Mouse (Mus musculus): ENCODE measurements around the gene Hist1h1t. TPM values are rescaled to one million over a fixed set of nuclear protein-coding genes. Genes with fewer than 3 reads are reported as not detected.
"Not testable (repeated sequence)": the region's sequence is repeated elsewhere in the genome, so short reads cannot be mapped to it uniquely, and the experiment has no call there.

Hist1h1t gene
- polyA plus RNA-seq, 1 experiment, result not detected

DNA sequence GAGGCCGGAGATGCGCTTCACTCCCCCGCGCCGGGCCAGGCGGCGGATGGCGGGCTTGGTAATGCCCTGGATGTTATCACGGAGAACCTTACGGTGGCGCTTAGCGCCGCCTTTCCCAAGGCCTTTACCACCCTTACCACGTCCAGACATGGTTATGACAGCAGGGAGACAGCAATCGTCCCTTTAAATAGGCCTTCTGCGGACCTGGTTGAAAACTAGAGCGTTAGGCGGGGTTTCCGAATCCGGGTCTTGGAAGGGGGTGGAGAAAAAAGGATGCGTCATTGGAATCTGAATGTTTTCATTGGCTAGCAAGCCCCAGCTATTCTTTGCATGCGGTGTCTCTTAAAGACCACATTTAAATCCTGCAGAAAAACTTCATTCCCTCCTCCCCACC, 2.7 kb downstream of the Hist1h1t start, which contains the start of gene Hist1h4c:
Hist1h4c (minus strand) TSS at position 155 of the 394 bp plus-strand sequence.
- H3K27ac ChIP-seq (ENCODE audit: insufficient read depth, low read length), result peak within 1 kb of the TSS; percentile 59
- no peaks in the 10 kb centered on the region for H3K4me1 ChIP-seq (ENCODE audit: control insufficient read depth, insufficient read depth, low read length)
- no peaks in the 10 kb centered on the region for H3K9me3 ChIP-seq (replicated peaks; ENCODE audit: control insufficient read depth, insufficient read depth, low read length, poor library complexity, severe bottlenecking)
- no peaks in the 10 kb centered on the region for H3K27me3 ChIP-seq (ENCODE audit: control insufficient read depth, insufficient read depth, low read length, poor library complexity, severe bottlenecking)
- H3K9ac ChIP-seq (ENCODE audit: low read depth, poor library complexity, severe bottlenecking), result peak within 1 kb of the TSS; percentile 72
- no peak for TF ChIP-seq CTCF (IDR thresholded peaks at IDR 0.05; ENCODE audit: low read depth, low read length)
- TF ChIP-seq POLR2A (IDR thresholded peaks at IDR 0.05; ENCODE audit: insufficient read depth, low read length), result peak; percentile 100
- TF ChIP-seq EP300 (IDR thresholded peaks at IDR 0.05; ENCODE audit: insufficient read depth, low read depth, low read length), result 0 out of 2 replicates have a peak, but pooled peaks have one; percentile 54
- H3K36me3 ChIP-seq (ENCODE audit: control insufficient read depth, insufficient read depth, low read length, poor library complexity, severe bottlenecking), result no peaks in the 10 kb centered on the region
- H3K4me3 ChIP-seq (ENCODE audit: low read depth, low read length), result peak within 1 kb of the TSS; percentile 66

DNA sequence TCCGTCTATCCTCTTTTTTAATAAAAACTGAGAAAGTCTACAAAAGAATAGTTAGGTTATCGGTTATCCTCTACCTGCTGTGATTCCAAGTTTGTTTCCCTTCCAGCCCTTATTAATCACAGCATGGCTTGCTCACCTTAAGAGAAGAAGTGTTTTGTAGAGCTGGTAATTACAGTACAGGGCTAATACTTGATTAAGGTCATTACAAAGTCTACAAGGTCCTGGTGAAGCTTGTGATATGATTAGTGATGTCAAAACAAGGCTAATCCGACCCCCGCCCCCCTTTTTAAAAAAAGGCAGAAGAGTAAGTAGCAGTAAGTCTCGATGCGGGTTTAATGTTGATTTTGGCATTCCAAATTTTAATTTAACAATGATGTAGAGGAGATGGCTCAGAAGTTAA, 3.4 kb downstream of the Hist1h1t start:
- Histone ChIP-seq H3K4me1 (ENCODE audit: control insufficient read depth, insufficient read depth, low read length) (no peaks in the 10 kb centered on the region), H3K4me3 (ENCODE audit: low read depth, low read length) (no peak overlapping the region), H3K27ac (ENCODE audit: insufficient read depth, low read length) (no peak overlapping the region), H3K27me3 (ENCODE audit: control insufficient read depth, insufficient read depth, low read length, poor library complexity, severe bottlenecking) (no peaks in the 10 kb centered on the region), H3K36me3 (ENCODE audit: control insufficient read depth, insufficient read depth, low read length, poor library complexity, severe bottlenecking) (no peaks in the 10 kb centered on the region), H3K9me3 (replicated peaks; ENCODE audit: control insufficient read depth, insufficient read depth, low read length, poor library complexity, severe bottlenecking) (no peaks in the 10 kb centered on the region), H3K9ac (ENCODE audit: low read depth, poor library complexity, severe bottlenecking) (peak overlapping the region; percentile 40)
- TF ChIP-seq POLR2A (IDR thresholded peaks at IDR 0.05; ENCODE audit: insufficient read depth, low read length) (no peak), EP300 (IDR thresholded peaks at IDR 0.05; ENCODE audit: insufficient read depth, low read depth, low read length) (no peak), CTCF (IDR thresholded peaks at IDR 0.05; ENCODE audit: low read depth, low read length) (no peak)

DNA sequence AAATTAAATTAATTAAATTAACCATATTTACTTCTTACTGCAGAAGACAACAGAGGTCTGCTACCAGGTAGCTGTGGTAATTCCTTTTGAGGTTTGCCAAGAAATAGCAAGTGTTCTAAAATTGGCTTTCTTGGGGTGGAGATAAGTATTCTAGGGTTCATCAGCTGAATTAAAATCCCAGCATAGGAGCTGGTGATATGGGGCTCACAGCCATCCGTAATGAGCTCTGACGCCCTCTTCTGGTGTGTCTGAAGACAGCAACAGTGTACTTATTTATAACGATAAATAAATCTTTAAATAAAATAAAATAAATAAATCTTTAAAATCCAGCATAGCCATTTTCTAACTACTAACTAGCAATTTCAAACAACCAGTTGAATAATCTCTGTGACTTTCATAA, 4.2 kb downstream of the Hist1h1t start:
- Histone ChIP-seq H3K9me3 (replicated peaks; ENCODE audit: control insufficient read depth, insufficient read depth, low read length, poor library complexity, severe bottlenecking) (no peaks in the 10 kb centered on the region), H3K27me3 (ENCODE audit: control insufficient read depth, insufficient read depth, low read length, poor library complexity, severe bottlenecking) (no peaks in the 10 kb centered on the region), H3K27ac (ENCODE audit: insufficient read depth, low read length) (no peak overlapping the region), H3K9ac (ENCODE audit: low read depth, poor library complexity, severe bottlenecking) (no peak overlapping the region), H3K4me3 (ENCODE audit: low read depth, low read length) (no peak overlapping the region), H3K4me1 (ENCODE audit: control insufficient read depth, insufficient read depth, low read length) (no peaks in the 10 kb centered on the region), H3K36me3 (ENCODE audit: control insufficient read depth, insufficient read depth, low read length, poor library complexity, severe bottlenecking) (no peaks in the 10 kb centered on the region)
- TF ChIP-seq EP300 (IDR thresholded peaks at IDR 0.05; ENCODE audit: insufficient read depth, low read depth, low read length) (no peak), POLR2A (IDR thresholded peaks at IDR 0.05; ENCODE audit: insufficient read depth, low read length) (no peak), CTCF (IDR thresholded peaks at IDR 0.05; ENCODE audit: low read depth, low read length) (no peak)

DNA sequence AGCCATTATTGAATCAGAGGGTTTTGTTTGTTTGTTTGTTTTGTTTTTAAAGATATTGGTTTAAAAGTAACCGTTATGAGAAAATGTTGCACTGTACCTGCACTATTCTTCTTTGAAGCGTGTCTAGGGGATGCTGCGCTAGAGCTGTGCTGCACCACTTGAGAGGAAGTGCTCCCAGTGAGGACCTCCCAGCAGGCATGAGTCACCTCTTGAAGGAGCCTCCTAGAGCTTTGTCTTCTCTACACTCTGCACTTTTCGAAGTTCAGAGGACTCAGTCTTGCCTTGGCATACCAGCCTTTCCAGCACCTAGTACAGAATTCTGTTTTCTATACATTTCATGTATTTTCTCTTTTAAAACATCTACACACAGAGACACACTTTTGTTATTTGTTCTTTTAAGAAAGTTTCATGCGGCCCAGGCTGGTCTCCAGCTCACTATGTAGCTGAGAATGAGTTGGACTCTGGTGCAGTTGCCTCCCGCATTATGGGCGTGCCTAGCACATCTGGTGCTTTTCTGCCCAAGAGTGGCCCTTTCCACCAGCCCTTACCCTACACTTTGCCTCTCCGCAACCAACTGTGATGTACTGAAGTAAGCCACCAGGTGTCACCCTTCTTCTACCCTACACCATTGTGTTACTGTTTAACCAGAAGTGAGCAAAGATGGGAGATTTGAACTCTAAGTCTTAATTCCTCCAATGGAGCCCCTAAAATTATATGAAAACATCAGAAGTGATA, 5.3 kb downstream of the Hist1h1t start:
- no peak overlapping the region for H3K27ac ChIP-seq (ENCODE audit: insufficient read depth, low read length)
- H3K9me3 ChIP-seq (replicated peaks; ENCODE audit: control insufficient read depth, insufficient read depth, low read length, poor library complexity, severe bottlenecking), result no peaks in the 10 kb centered on the region
- TF ChIP-seq CTCF (IDR thresholded peaks at IDR 0.05; ENCODE audit: low read depth, low read length) (peak; percentile 47), EP300 (IDR thresholded peaks at IDR 0.05; ENCODE audit: insufficient read depth, low read depth, low read length) (no peak)
- H3K4me3 ChIP-seq (ENCODE audit: low read depth, low read length), result no peak overlapping the region
- no peak overlapping the region for H3K9ac ChIP-seq (ENCODE audit: low read depth, poor library complexity, severe bottlenecking)
- no peaks in the 10 kb centered on the region for H3K36me3 ChIP-seq (ENCODE audit: control insufficient read depth, insufficient read depth, low read length, poor library complexity, severe bottlenecking)
- H3K4me1 ChIP-seq (ENCODE audit: control insufficient read depth, insufficient read depth, low read length), result no peaks in the 10 kb centered on the region
- H3K27me3 ChIP-seq (ENCODE audit: control insufficient read depth, insufficient read depth, low read length, poor library complexity, severe bottlenecking), result no peaks in the 10 kb centered on the region

DNA sequence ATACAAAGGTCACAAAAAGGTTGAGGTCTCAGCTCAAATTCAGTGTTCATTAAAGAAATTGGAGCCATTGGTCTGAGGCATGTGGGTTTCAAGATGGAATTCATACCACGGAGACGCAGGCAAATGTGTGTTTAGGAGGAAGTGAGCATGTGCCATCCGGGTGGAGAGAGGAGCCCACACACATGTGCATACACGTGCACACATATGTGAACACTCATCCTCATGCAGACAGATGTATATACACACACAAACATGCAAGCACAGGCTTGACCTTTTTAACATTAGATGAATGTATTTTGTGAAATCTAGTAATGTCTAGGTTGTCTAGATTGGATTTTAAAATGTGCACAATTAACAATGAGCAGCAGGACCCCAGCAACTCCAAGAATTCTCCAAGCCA, 6.6 kb downstream of the Hist1h1t start:
- no peaks in the 10 kb centered on the region for H3K9me3 ChIP-seq (replicated peaks; ENCODE audit: control insufficient read depth, insufficient read depth, low read length, poor library complexity, severe bottlenecking)
- H3K4me1 ChIP-seq (ENCODE audit: control insufficient read depth, insufficient read depth, low read length), result no peaks in the 10 kb centered on the region
- H3K9ac ChIP-seq (ENCODE audit: low read depth, poor library complexity, severe bottlenecking), result no peak overlapping the region
- no peaks in the 10 kb centered on the region for H3K36me3 ChIP-seq (ENCODE audit: control insufficient read depth, insufficient read depth, low read length, poor library complexity, severe bottlenecking)
- H3K27ac ChIP-seq (ENCODE audit: insufficient read depth, low read length), result no peak overlapping the region
- TF ChIP-seq POLR2A (IDR thresholded peaks at IDR 0.05; ENCODE audit: insufficient read depth, low read length) (no peak), EP300 (IDR thresholded peaks at IDR 0.05; ENCODE audit: insufficient read depth, low read depth, low read length) (no peak), CTCF (IDR thresholded peaks at IDR 0.05; ENCODE audit: low read depth, low read length) (no peak)
- no peaks in the 10 kb centered on the region for H3K27me3 ChIP-seq (ENCODE audit: control insufficient read depth, insufficient read depth, low read length, poor library complexity, severe bottlenecking)
- H3K4me3 ChIP-seq (ENCODE audit: low read depth, low read length), result no peak overlapping the region

DNA sequence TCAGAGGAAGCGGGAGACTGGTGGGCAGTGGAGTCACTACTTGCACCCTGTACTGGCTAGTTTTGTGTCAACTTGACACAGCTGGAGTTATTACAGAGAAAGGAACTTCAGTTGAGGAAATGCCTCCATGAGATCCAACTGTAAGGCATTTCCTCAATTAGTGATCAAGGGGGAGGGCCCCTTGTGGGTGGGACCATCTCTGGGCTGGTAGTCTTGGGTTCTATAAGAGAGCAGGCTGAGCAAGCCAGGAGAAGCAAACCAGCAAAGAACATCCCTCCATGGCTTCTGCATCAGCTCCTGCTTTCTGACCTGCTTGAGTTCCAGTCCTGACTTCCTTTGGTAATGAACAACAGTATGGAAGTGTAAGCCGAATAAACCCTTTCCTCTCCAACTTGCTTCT, 7.2 kb downstream of the Hist1h1t start:
- H3K9ac ChIP-seq (ENCODE audit: low read depth, poor library complexity, severe bottlenecking); H3K36me3 ChIP-seq (ENCODE audit: control insufficient read depth, insufficient read depth, low read length, poor library complexity, severe bottlenecking); H3K9me3 ChIP-seq (replicated peaks; ENCODE audit: control insufficient read depth, insufficient read depth, low read length, poor library complexity, severe bottlenecking); H3K27me3 ChIP-seq (ENCODE audit: control insufficient read depth, insufficient read depth, low read length, poor library complexity, severe bottlenecking); H3K4me3 ChIP-seq (ENCODE audit: low read depth, low read length); H3K27ac ChIP-seq (ENCODE audit: insufficient read depth, low read length); H3K4me1 ChIP-seq (ENCODE audit: control insufficient read depth, insufficient read depth, low read length): not testable (repeated sequence)

Data from ES-Bruce4 (cell line).